Mouse (Mus musculus): ENCODE data around the gene Myo1h.
A peak's percentile ranks its signal among the peaks of the same experiment; 100 is the strongest.

Myo1h gene

DNA sequence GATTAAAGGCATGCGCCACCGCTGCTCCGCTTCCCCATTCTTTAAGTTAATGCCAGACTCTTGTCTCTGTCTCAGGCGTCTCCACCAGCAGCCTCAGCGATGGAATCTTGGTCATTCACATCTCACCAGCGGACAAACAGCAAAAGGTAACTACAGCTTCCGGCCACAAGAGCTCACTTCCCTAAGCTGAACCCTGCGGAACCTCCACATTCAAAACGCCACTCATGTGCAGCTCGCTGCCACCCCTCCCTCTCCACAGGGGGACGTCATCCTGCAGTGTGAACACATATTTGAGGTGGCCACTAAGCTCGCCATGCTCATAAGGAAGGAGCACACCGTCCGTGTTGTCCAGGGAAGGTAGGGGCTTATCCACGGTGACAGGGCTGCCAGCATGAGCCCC, 72.0 kb downstream of the Myo1h start:
- no peak for DNase-seq

DNA sequence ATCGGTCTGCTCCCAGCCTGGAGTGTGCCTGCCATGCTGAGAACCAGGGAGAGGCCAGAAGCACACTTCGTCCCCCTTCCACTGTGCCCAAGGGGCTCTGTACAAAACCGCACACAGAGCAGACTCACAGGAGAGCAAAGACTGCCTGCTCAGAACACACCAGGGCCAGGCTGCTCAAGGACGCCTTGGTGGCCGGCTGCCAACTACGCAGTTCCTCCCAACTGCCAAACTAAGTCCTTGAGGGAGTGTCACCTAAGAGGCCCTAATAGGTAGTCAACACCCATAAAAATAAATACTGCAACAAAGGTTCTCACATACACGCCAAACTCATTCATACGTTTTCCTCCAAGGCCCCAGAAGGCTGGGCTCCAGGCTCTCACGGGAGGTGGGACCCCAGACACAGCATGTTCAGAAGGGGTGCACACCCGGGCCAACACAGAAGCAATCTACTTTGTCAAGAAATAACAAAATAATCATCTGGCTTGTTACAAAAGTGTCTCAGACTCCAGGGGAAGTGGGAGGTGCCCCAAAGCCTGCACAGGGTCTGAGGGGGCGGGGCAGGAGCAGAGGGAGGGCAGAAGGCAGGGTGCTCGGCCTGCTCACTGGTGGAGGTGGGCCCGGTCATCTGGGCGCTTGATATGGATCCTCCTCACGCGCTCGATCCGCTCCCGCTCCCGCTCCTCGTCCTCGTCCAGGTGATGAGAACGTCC, 76.2 kb downstream of the Myo1h start:
- DNase-seq = no peak

DNA sequence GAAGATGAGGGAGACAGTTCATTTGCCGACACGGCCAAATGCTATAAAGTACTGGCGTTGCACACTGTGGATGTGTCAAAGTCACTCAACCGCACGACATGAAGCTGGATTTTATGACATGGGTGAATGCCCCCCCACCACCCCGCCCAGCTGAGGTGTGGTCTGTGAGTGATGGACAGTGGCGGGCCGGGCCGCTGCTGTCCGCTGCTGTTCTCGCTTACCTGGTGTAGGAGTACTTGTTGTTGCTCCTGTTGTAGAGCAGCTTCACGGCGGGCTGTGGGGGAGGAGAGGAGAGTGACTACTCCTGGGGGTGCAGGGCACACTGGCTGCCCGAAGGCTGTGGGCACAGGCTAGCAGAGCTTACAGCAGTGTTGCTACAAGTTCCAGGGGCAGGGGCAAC, 79.2 kb downstream of the Myo1h start:
- no peak for DNase-seq

DNA sequence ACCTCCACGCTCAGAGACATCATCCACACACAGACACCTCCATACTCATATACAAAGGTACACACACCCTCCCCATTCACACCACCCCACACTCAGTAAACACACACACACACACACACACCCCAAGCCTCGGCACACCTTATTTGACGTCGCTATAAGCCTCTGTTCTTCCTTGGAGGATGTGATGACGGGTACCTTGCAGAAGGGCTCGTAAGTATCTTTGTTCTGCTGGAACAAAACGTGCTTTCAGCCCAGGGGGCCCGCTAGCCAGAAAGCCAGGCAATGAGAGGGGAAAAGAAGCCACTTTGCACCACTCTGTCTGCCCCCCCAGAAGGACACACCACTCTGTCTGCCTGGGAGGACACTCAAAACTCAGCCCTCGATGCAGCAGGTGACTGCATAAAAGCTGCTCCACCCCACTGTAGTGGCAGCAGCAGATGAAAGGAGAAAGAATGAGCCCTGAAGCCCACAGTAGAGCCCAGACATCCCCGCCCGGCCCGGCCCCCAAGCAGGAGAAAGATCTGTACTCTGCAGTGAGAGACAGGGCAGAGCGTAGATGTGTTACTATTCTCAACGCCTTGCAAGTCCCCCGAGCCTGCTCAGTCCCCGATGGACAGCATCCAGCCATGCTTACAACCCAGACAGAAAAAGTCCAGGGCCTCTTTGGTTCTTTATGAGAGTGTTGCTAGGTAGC, 80.0 kb downstream of the Myo1h start:
- no peak for DNase-seq

DNA sequence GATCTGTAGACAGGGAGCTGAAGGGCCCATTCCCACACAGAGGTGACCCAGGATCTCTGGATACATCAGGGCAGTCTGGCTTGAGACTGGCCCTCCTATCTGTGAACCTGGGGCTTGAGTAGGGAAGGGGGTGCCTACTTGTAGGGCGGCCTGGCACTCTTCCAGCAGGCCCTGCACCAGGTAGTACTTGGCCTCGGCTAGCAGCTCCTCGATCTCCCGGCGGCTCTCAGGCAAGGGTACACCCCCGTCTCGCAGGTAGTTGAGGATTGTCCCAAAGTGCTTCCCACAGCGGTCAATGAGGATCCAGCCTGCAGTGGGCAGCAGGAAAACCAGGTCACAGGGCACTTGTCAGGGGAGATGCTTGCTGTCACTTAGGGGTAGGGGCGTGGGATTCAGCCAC, 81.0 kb downstream of the Myo1h start:
- DNase-seq = no peak

DNA sequence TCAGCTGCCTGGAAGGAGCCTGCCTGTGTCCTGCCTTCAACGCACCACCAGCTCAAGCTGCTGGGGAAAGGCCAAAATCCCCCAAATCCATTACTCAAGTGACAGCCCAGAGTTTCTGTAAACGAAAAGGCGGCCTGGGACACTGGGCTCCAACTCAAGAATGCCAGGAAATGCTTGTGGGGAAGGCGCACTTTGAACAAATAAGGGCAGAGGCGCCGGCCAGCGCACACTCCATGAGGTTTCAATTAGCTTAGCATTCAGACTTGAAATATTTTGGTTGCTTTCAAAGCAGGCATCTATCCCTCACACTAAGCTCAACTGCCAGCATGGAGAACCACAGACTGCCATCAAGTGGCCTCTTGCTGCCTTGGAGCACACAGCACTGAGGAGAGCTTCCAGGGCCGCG, 81.4 kb downstream of the Myo1h start:
- DNase-seq = peak; percentile 82

DNA sequence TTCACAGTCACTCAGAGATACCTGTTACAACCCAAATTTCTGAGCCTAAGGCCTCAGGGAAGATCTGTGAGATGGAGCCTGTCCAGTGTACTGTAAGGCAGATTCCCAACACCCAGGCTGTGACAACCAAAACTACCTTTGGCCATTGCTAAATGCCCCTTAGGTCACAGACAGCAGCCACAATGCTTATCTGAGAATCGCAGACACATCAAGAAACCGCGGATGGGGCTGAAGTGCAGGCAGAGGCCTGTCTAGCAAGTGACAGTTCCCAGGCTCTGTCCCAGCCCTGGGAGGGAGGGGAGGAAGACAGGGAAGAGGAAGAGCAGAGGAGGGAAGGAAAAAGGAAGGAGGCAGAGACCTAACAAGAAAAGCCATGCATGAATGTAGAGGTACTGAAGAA, 82.4 kb downstream of the Myo1h start:
- DNase-seq = peak; percentile 14

DNA sequence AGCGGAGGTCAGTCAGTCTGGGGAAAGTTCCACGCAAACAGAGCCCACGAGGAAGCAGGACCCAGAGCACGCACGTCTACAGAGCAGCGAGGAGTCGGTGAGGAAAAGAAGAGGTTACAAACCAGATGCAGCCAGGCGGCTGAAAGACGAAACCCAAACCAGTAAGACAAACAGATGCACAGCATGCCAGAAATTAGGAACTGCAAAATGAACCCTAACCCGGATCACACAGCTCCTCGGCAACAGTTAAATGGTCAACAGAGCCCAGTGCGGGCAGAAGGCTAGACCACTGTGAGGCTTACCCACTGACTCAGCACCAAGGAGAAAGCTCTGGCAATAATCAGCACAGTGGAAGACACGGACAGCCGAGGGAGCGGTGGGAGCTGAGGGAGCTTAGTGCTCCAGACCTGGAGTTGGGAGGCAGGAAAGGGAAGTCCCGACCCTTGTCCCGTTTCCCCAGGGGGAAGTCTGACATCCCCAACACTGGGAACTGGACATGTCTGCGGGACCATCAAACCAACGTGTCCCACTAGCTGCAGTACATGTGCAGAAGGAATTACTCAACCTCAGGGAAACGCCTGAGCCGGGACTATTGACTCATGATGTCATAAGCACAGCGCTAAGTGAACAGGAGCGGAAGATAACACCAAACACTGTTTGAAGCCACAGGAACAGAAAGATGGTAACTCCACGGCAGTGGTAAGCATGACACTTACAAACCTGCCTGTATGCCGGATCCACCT, 82.9 kb downstream of the Myo1h start:
- peak; percentile 17 for DNase-seq

DNA sequence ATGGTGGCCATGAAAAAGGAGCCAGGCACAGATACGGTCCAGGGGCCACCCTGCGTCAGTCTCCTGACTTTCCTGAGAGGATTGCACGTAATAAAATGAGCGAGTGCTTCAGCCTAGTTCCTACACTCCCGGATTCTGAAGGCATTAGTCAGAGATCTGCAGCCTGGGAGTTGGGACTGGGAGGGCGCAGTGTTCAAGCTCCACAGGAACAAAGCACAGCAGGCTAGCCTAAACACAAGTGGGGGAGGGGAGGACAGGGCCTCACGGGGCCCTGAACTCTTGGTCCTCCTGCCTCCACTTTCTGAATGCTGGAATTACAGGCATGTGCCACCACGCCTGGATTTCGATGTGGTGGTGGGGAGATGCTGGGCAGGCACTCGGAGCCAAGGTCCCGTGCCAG, 83.6 kb downstream of the Myo1h start:
- DNase-seq = no peak

DNA sequence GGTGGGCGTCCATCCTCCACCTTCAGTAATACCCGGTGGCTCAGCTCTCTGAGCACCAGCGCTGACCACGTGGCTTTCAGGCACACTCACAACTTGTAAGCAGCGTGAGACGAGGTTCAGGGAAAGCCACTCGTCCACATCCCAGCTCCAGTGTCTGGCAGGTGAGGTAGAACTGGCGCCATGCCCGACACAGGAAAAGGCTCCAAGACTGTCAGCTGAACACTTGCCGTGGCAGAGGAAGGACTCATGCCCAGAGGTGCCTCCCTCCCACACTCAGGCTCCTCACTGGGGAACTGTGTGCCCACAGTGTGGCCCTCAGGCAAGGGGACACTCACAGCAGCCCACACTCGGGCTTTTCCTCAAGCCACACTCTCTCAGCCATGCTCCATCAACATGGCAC, 84.2 kb downstream of the Myo1h start:
- DNase-seq = peak; percentile 19

DNA sequence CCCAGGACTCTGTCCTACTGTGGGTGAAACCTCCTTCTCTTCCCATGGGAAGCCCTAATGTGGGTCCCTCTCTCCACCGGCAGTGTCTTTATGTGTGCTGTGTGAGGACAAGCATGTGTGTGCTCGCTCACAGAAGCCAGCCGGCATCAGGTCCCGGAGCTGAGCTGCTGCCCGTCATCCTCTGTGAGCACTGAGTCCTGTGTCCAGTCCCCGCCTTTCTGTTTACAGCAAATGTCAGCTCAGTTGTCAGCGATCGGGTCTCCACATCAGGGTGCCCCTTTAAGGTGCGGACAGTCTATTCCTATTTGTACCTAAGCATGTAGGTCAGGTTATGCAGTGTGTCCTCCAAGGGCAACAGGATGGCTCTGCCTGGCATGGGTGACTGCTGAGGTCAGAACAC, 84.6 kb downstream of the Myo1h start:
- no peak for DNase-seq

DNA sequence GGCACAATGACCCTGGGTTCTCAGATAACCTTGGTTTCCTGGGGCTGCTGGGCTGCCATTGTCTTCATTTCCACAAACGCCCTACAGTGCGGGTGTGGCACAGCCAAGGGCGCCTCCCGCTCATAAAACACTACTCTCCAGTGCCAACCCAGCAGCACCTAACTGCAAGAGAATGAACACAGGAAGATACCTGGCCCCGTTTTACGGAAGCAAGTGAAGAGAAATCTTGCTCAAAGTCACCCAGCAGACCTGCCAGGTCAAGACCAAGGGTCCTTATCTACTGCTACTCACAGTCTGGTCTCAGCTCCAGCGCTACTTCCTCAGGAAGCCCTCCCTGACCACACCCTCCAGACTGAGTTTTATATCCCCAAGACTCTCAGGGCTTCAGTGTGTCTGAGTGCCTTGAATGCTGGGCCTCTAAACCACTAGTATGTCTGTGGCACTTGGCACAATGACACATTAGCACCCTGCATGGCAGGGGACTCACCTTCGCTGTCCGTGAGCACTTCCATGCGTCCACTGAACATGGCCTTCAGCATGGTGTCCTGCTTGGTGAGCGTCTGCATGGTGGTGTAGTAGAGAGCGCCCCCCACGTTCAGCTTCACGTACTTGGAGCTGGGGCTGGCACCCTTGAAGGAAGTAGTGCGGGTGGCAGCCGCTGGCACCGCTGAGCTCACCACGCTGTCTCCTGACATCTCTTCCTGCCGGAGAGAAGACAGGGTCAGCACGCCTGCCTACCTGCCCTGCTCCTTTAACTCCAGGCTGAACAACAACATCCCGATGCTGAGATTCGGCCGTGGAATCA, 85.6 kb downstream of the Myo1h start:
- DNase-seq = peak; percentile 34

DNA sequence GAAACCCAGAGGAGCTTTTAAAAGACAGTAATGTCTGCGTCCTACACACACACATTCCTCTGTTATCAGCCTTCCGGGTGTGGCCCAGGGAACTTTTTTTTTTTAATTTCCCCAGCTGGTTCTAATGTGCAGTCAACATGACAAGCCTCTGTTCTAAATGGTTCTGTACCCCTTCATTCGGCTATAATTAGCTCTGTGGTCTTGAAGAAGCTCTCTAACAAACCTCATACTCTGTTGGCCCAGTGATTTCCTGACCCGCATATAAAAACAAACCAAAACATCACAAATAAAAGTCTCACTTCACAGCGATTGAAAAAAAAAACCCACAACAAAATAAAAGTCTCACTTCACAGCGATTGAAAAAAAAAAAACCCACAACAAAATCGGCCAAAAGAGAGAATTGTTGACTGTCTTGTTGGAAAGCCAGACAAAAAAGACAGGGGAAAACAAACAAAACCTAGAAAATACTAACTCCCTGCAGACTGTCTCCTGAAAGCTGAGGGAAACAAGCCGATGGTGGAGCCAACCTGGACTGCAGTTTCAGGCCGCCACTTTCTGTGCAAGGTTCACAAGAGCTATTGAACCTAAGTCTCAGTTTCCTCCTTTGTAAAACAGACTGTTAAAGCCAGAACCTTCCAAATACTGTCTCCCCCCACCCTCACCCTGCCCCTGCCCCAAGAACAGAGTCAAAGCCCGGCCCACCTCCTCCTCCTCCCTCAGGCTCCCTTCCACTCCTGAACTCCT, 89.4 kb downstream of the Myo1h start:
- no peak for DNase-seq

DNA sequence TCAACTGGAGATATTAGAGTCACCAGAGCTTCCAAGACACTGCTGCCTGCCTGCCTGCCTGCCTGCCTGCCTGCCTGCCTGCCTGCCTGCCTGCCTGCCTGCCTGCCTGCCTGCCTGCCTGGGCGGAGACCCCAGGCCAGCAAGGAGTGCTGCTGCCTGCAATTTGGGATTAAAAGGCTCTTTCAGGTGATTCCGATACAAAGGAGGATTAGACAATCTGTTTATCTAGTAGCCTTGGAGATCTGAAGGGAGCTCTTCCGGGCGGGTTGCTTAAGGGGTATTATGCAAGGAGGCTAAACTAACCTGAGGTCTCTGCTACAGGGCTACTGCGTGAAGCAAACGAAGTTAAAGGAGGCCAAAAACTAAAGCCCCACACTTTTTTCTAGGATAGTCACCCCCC, 90.0 kb downstream of the Myo1h start:
- DNase-seq = no peak

DNA sequence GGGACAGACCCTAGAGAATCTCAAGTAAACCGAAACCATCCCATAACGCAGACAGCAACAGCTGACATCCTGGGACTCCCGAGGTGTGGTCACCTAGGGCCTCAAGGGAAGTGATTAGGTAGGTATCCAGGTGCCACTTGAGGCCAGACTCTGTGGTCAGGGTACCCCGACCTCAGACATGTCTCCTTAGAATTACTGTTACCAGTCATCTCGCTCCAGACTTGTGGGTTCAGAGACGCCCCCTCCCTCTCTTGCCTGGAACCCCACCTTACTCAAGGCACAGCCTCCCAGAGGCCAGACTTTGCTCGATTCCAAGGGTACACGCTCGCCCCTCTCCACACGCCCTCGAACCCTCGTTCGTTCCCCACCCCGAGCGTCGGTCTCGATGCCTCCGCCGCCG, 90.8 kb downstream of the Myo1h start:
- no peak for DNase-seq

DNA sequence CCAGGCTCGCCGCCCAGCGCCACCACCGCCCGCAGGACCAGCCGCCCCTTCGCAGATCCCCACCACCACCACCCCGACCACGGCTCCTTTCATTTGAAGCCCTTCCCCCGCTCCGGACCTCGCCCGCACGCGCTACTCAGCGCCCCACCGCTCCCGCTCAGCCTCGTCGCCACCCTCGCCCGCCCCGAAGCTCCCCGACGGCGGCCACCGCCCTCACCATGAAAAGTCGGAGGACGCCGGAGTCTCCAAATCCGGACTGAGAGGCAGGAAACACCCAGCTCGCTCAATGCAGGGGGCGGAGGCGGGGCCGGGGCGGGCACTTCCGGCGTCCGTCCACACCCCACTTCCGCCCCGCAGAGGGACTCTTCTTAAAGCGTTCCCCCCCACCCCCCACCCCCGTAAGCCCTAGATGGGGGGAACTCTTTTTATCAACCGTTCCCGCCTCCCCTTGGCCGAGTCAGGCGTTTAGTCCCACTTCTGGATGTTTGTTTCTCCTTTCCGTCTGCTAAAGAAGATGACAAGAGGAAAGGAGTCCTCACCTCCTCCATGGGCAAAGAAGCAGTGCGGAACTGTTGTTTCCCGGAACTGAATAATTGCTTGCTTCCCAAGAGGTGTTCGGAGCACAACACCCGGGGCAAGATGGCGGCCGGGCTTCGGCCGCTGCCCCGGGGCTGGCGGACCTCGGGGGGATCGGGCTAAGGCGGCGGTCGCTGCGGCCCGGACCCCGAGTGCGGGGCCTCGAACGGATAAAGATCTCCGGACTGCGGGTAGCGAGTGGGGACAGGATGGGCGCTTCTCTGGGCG, 91.4 kb downstream of the Myo1h start, which contains the start of the genes Kctd10 and Ube3b:
Gene Kctd10, minus strand, starts transcription at position 300 of the 804 bp plus-strand sequence.
Gene Ube3b, plus strand, starts transcription at position 399 of the 804 bp plus-strand sequence.
- peak; percentile 89 for DNase-seq

DNA sequence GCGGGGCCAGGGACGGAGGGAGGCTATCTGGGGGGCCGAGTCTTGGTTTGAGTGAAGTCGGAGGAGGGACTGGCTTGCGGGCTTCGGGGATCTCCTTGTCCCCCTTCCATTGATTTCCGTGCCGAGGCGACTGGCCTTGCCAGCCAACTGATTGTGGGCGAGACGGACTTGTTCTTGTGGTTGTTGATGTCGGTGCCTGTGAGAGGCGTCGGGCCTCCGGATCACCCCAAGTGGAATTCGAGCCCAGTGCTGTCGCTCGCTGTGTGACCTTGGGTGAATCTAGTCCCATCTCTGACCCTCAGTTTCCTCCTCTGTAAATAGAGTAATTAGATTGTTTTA, 92.0 kb downstream of the Myo1h start:
- peak; percentile 55 for DNase-seq

DNA sequence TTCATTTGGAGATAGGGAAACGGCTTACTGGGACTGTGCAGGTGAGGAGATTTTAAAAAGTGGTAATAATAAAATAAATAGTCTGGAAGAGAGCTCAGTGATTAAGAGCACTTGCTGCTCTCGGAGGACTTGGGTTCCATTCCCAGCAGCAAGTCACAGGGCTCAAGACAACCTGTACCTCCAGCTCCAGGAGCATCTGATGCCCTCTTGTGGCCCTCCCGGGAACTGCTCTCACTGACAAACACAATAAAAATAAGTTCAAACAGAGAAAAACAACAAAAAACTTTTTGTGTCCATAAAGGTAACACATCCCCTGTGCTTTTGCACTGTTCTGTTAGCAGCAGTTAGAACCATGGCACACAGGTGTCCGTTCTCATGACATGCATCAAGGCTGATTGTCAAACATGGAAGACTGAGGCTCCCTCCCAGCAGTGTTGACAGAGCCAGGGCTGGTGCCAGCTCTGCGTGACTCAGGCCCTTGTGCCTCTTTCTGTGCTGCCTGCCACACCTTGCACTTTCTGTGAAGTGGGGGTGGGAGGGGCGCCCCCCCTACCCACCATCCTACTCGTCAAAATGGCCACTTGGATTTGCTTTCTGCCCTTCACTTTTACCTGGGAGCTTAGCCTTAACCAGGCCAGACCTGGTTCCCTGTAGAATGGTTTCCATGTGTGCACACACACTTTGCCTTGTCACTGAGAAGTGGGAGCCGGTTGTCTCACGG, 94.4 kb downstream of the Myo1h start:
- DNase-seq = no peak

DNA sequence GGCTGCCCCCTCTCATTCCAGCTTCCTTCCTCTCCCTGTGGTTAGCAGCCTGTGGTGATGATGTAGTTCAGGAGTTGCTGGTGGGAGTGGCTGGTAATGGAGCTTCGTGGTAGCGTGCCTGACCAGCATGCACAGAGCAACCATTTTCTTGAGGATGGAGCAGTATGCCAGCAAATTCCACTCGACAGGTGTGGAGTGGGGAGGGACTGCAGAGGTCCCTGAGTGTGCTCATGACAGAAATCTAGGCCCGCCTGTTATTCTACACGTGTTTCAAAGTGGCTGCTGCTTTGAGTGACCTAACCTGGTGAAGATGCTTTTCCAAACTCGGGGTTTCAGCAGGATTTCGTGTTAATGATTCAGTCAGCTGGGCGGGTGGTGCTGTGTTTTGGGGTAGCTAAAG, 95.5 kb downstream of the Myo1h start:
- DNase-seq = no peak

DNA sequence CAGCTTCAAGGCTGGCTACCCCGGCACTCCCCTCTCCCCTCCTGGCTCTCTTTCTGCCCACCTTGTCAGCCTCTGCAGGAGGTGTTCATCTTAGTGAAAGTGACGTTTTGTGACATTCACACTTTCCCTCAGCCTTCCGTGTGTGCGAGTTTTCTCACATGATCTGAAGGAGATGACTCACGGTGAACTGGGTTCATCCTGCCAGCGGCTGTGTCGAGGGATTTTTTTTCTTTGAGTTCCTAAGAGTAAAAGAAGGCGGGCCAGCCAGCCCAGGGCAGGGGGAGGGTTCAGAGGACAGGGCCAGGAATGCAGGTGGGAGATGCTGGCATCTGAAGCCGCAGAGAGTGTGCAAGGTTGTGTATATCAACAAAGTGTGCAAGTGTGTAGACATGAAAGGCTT, 104.2 kb downstream of the Myo1h start:
- DNase-seq = no peak

DNA sequence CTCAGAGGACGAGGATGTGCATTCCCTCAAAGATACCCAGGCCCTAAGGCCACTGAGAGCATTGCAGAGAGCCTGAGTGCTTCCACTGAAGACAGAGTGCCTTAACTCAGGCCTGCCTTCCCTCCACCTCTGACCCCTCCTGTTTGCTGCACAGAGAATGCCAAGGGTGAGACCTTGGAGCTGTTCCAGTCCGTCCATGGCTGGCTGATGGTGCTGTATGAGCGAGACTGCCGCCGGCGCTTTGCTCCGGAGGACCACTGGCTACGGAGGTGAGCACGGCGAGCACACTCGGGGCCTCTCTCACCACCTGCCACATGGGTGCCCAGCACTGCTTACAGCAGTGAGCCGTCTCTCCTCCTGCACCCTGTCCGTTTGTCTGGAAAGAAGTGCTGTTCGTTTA, 117.6 kb downstream of the Myo1h start:
- DNase-seq = no peak
